Mouse (Mus musculus): ENCODE measurements around the gene Il17rd. TPM values are rescaled to one million over a fixed set of nuclear protein-coding genes. Genes with fewer than 3 reads are reported as not detected.

The Il17rd gene
- 0.67 and 0.79 TPM in 2 replicates for polyA plus RNA-seq (2012; ENCODE audit: insufficient read depth, insufficient read length, missing spikeins)

GRCm38 (mm10) chr14:27038783-27039182 lies at the start of gene Il17rd:
Gene Il17rd (plus strand): TSS chr14:27038941.
- Histone ChIP-seq H3K4me1 (ENCODE audit: control insufficient read depth, insufficient read depth, insufficient read length, low read length) (no peaks in the 10 kb centered on the region; the same call in 1 of the 2 replicates), H3K27ac (replicated peaks; ENCODE audit: low read depth, low read length) (0 out of 2 replicates have a peak within 1 kb of the TSS, but pooled peaks have one; percentile 19), H3K4me3 (ENCODE audit: insufficient read depth, low read depth, low read length) (peak within 1 kb of the TSS; percentile 98)

GRCm38 (mm10) chr14:26991622-26992021 lies 47.1 kb upstream of the Il17rd start:
- H3K4me1 ChIP-seq (ENCODE audit: control insufficient read depth, insufficient read depth, insufficient read length, low read length), result no peaks in the 10 kb centered on the region
- H3K27ac ChIP-seq (replicated peaks; ENCODE audit: low read depth, low read length), result no peak overlapping the region
- no peak overlapping the region for H3K4me3 ChIP-seq (ENCODE audit: insufficient read depth, low read depth, low read length)

GRCm38 (mm10) chr14:26993427-26993826 lies 45.3 kb upstream of the Il17rd start:
- no peaks in the 10 kb centered on the region for H3K4me1 ChIP-seq (ENCODE audit: control insufficient read depth, insufficient read depth, insufficient read length, low read length)
- H3K4me3 ChIP-seq (ENCODE audit: insufficient read depth, low read depth, low read length), result no peak overlapping the region
- H3K27ac ChIP-seq (replicated peaks; ENCODE audit: low read depth, low read length), result no peak overlapping the region

GRCm38 (mm10) chr14:26994211-26994741 lies 44.5 kb upstream of the Il17rd start, which contains the start of gene Hesx1:
Gene Hesx1 (plus strand): TSS chr14:26994416.
- Histone ChIP-seq H3K4me1 (ENCODE audit: control insufficient read depth, insufficient read depth, insufficient read length, low read length) (no peaks in the 10 kb centered on the region), H3K4me3 (ENCODE audit: insufficient read depth, low read depth, low read length) (peak within 1 kb of the TSS; percentile 52), H3K27ac (replicated peaks; ENCODE audit: low read depth, low read length) (peak within 1 kb of the TSS; percentile 4; the same call in 1 of the 2 replicates)

- Histone ChIP-seq H3K27ac (replicated peaks; ENCODE audit: low read depth, low read length) (no peak overlapping the region), H3K4me1 (ENCODE audit: control insufficient read depth, insufficient read depth, insufficient read length, low read length) (no peaks in the 10 kb centered on the region), H3K4me3 (ENCODE audit: insufficient read depth, low read depth, low read length) (no peak overlapping the region)
These were observed 42.5 kb upstream of the Il17rd start for GRCm38 (mm10) chr14:26996257-26996656.

GRCm38 (mm10) chr14:27000386-27000785 lies 38.4 kb upstream of the Il17rd start:
- Histone ChIP-seq H3K27ac (replicated peaks; ENCODE audit: low read depth, low read length) (no peak overlapping the region), H3K4me3 (ENCODE audit: insufficient read depth, low read depth, low read length) (no peak overlapping the region), H3K4me1 (ENCODE audit: control insufficient read depth, insufficient read depth, insufficient read length, low read length) (no peaks in the 10 kb centered on the region)

GRCm38 (mm10) chr14:27004906-27005305 lies 33.8 kb upstream of the Il17rd start:
- no peaks in the 10 kb centered on the region for H3K4me1 ChIP-seq (ENCODE audit: control insufficient read depth, insufficient read depth, insufficient read length, low read length)
- H3K27ac ChIP-seq (replicated peaks; ENCODE audit: low read depth, low read length), result no peak overlapping the region
- no peak overlapping the region for H3K4me3 ChIP-seq (ENCODE audit: insufficient read depth, low read depth, low read length)

- Histone ChIP-seq H3K27ac (replicated peaks; ENCODE audit: low read depth, low read length) (no peak overlapping the region), H3K4me1 (ENCODE audit: control insufficient read depth, insufficient read depth, insufficient read length, low read length) (no peaks in the 10 kb centered on the region), H3K4me3 (ENCODE audit: insufficient read depth, low read depth, low read length) (no peak overlapping the region)
These were observed 32.8 kb upstream of the Il17rd start for GRCm38 (mm10) chr14:27005937-27006336.

- H3K4me1 ChIP-seq (ENCODE audit: control insufficient read depth, insufficient read depth, insufficient read length, low read length), result no peaks in the 10 kb centered on the region
- no peak overlapping the region for H3K27ac ChIP-seq (replicated peaks; ENCODE audit: low read depth, low read length)
- no peak overlapping the region for H3K4me3 ChIP-seq (ENCODE audit: insufficient read depth, low read depth, low read length)
These were observed 27.2 kb upstream of the Il17rd start for GRCm38 (mm10) chr14:27011561-27011960.

GRCm38 (mm10) chr14:27013658-27014057 lies 25.1 kb upstream of the Il17rd start:
- no peak overlapping the region for H3K4me3 ChIP-seq (ENCODE audit: insufficient read depth, low read depth, low read length)
- no peak overlapping the region for H3K27ac ChIP-seq (replicated peaks; ENCODE audit: low read depth, low read length)
- H3K4me1 ChIP-seq (ENCODE audit: control insufficient read depth, insufficient read depth, insufficient read length, low read length), result no peaks in the 10 kb centered on the region

- Histone ChIP-seq H3K27ac (replicated peaks; ENCODE audit: low read depth, low read length) (no peak overlapping the region), H3K4me1 (ENCODE audit: control insufficient read depth, insufficient read depth, insufficient read length, low read length) (no peaks in the 10 kb centered on the region), H3K4me3 (ENCODE audit: insufficient read depth, low read depth, low read length) (no peak overlapping the region)
These were observed 20.8 kb upstream of the Il17rd start for GRCm38 (mm10) chr14:27017936-27018335.

GRCm38 (mm10) chr14:27019850-27020249 lies 18.9 kb upstream of the Il17rd start:
- H3K4me3 ChIP-seq (ENCODE audit: insufficient read depth, low read depth, low read length), result no peak overlapping the region
- H3K4me1 ChIP-seq (ENCODE audit: control insufficient read depth, insufficient read depth, insufficient read length, low read length), result no peaks in the 10 kb centered on the region
- no peak overlapping the region for H3K27ac ChIP-seq (replicated peaks; ENCODE audit: low read depth, low read length)

- no peaks in the 10 kb centered on the region for H3K4me1 ChIP-seq (ENCODE audit: control insufficient read depth, insufficient read depth, insufficient read length, low read length)
- no peak overlapping the region for H3K4me3 ChIP-seq (ENCODE audit: insufficient read depth, low read depth, low read length)
- no peak overlapping the region for H3K27ac ChIP-seq (replicated peaks; ENCODE audit: low read depth, low read length)
These were observed 15.9 kb upstream of the Il17rd start for GRCm38 (mm10) chr14:27022876-27023275.

GRCm38 (mm10) chr14:27024664-27025063 lies 14.1 kb upstream of the Il17rd start:
- no peak overlapping the region for H3K27ac ChIP-seq (replicated peaks; ENCODE audit: low read depth, low read length)
- H3K4me1 ChIP-seq (ENCODE audit: control insufficient read depth, insufficient read depth, insufficient read length, low read length), result no peaks in the 10 kb centered on the region

GRCm38 (mm10) chr14:27029771-27030173 lies 9.0 kb upstream of the Il17rd start:
- no peak overlapping the region for H3K27ac ChIP-seq (replicated peaks; ENCODE audit: low read depth, low read length)
- H3K4me1 ChIP-seq (ENCODE audit: control insufficient read depth, insufficient read depth, insufficient read length, low read length), result no peaks in the 10 kb centered on the region
- H3K4me3 ChIP-seq (ENCODE audit: insufficient read depth, low read depth, low read length), result no peak overlapping the region

More at GRCm38 (mm10) chr14:27024664-27025063, 14.1 kb upstream of the Il17rd start:
- no peak overlapping the region for H3K4me3 ChIP-seq (ENCODE audit: insufficient read depth, low read depth, low read length)

- no peaks in the 10 kb centered on the region for H3K4me1 ChIP-seq (ENCODE audit: control insufficient read depth, insufficient read depth, insufficient read length, low read length)
- no peak overlapping the region for H3K27ac ChIP-seq (replicated peaks; ENCODE audit: low read depth, low read length)
- H3K4me3 ChIP-seq (ENCODE audit: insufficient read depth, low read depth, low read length), result no peak overlapping the region
These were observed 7.6 kb upstream of the Il17rd start for GRCm38 (mm10) chr14:27031142-27031541.
